In the genomic region with DNA sequence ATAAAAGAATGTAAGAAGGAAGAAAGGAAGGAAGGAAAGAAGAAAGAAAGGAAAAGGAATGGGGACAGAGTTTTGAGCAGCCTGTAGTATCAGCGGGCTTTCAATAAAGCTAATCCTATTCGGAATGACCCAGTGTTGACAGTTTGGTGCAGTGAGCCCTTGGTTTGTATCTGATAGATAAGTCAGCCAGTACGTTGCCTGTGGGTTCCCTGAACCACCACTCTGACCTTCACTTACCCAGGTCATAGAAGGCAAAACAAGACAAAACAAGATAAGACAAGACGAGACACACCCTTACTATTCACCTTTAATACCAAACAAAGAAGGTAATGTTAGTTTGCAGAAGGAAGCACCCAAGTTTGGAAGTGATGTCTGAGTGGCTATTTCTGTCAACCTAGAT, we compare ENCODE assay signal across 18 mouse cellular contexts.
"Had no signal": no experiment of that assay in that cellular context is flagged by ENCODE, and none has a peak within 500 bp of the region (broad histone marks: within the 10 kb centered on the region; RNA-seq: fewer than 3 reads in every experiment).

No protein-coding gene starts in this region.

- H3K4me2 ChIP-seq: lung, embryonic 15.5 days; midbrain, embryonic 11.5 days; midbrain, embryonic 13.5 days; midbrain, embryonic 15.5 days; neural tube, embryonic 13.5 days; neural tube, embryonic 15.5 days had no signal

- H3K36me3 ChIP-seq: lung, embryonic 15.5 days; midbrain, embryonic 13.5 days; midbrain, embryonic 15.5 days; neural tube, embryonic 13.5 days; neural tube, embryonic 15.5 days had no signal

- H3K4me1 ChIP-seq: midbrain, embryonic 13.5 days; midbrain, embryonic 15.5 days; neural tube, embryonic 13.5 days; neural tube, embryonic 15.5 days had no signal

- H3K4me3 ChIP-seq: lung, embryonic 15.5 days; midbrain, embryonic 13.5 days; midbrain, embryonic 15.5 days; myocyte; neural tube, embryonic 13.5 days; neural tube, embryonic 15.5 days had no signal

- H3K9me3 ChIP-seq: lung, embryonic 15.5 days; midbrain, embryonic 13.5 days; midbrain, embryonic 15.5 days; neural tube, embryonic 13.5 days; neural tube, embryonic 15.5 days had no signal

- H3K9ac ChIP-seq: liver, embryonic 14.5 days; lung, embryonic 15.5 days; midbrain, embryonic 13.5 days; midbrain, embryonic 15.5 days; neural tube, embryonic 13.5 days; neural tube, embryonic 15.5 days had no signal

- DNase-seq: lung, adult 2 months; lung, postnatal 14 days; lung, postnatal 36 days; retina, postnatal 1 day; right cerebral cortex, adult 18-20 months; spleen, adult 18-20 months; thymus, adult 18-20 months; thymus, postnatal 14 days; thymus, postnatal 36 days had no signal

- H3K27ac ChIP-seq: liver, embryonic 14.5 days; macrophage; midbrain, embryonic 13.5 days; midbrain, embryonic 15.5 days; neural tube, embryonic 13.5 days; neural tube, embryonic 15.5 days had no signal

- H3K27me3 ChIP-seq: lung, embryonic 15.5 days; midbrain, embryonic 13.5 days; midbrain, embryonic 15.5 days; neural tube, embryonic 13.5 days; neural tube, embryonic 15.5 days had no signal

- ATAC-seq: midbrain, embryonic 13.5 days; midbrain, embryonic 15.5 days had no signal
